Mouse (Mus musculus): ENCODE data around the gene Foxn2.

DNA sequence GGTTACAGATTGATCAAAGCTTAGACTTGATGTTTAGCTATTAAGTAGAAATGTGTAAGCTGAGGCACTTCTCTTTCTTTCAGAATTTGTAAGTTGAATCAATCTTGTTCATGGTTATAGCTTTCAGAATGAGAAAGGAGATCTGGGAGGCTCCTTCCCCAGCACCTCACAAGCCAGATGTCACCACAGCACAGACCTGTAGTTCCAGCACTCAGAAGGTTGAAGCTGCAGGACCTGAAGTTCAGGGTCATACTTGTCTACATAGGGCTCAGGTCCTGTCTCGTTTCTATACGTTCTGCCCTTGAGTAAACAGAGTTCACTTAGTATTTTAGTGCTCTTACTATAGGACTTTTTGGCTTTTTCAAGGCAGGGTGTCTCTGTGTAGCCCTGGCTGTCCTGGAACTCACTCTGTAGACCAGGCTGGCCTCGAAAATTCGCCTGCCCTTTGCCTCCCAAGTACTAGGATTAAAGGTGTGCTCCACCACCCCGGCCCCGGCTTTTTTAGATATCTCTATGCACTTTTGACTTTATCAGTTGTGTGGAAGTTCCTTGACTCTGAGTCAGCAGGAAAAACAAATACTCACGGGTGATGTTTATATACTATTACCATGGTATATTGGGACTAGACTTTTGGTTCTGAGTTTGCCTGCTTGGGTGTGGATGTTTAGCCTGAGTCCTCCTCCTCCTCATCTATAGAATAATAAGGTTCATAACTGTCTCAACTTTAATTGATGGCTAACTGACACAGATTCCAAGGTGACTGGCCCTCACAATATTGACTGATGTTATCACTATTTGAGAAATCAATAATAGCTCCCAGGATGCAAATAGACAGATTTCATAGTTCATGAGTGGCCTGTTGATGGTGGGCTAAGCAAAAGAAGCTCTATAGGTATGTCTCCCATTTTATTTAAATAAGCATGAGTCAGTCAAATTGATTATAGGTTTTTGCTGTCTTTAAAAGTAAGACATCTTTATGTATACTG, 19.7 kb downstream of the Foxn2 start:
- TF ChIP-seq POLR2A (IDR thresholded peaks at IDR 0.05; ENCODE audit: insufficient read length, low read depth): no peak
- TF ChIP-seq USF1 (IDR thresholded peaks at IDR 0.05; ENCODE audit: low read depth): no peak
- TF ChIP-seq MAX (IDR thresholded peaks at IDR 0.05; ENCODE audit: low read depth): no peak
- TF ChIP-seq TCF3 (IDR thresholded peaks at IDR 0.05; ENCODE audit: insufficient read length, low read depth): no peak
- TF ChIP-seq TCF12 (IDR thresholded peaks at IDR 0.05; ENCODE audit: insufficient read depth, poor library complexity, severe bottlenecking): no peak
- TF ChIP-seq MYOD1 (IDR thresholded peaks at IDR 0.05; ENCODE audit: control insufficient read depth in 1 of 3, insufficient read length in 2 of 3, low read depth in 2 of 3): no peak
- no peak for TF ChIP-seq POLR2AphosphoS2 (IDR thresholded peaks at IDR 0.05; ENCODE audit: insufficient read length, low read depth)
- no peak for TF ChIP-seq MYOG (IDR thresholded peaks at IDR 0.05; ENCODE audit: control insufficient read depth in 1 of 3, insufficient read depth in 1 of 3, insufficient read length in 2 of 3, low read depth in 2 of 3)
- TF ChIP-seq SRF (IDR thresholded peaks at IDR 0.05; ENCODE audit: control insufficient read depth, insufficient read length, low read depth): no peak
- TF ChIP-seq E2F4 (IDR thresholded peaks at IDR 0.05; ENCODE audit: insufficient read depth): no peak
- TF ChIP-seq REST (IDR thresholded peaks at IDR 0.05; ENCODE audit: insufficient read depth, insufficient read length): no peak
